Mouse (Mus musculus): ENCODE results near the gene Rps26. TPM values are rescaled to one million over a fixed set of nuclear protein-coding genes. Genes with fewer than 3 reads are reported as not detected.

The Rps26 gene
- total RNA-seq, 2 experiments from 2014 or later: 564 to 729 TPM

Small RNA genes within 50 kb of the gene (microRNA-seq; reads per million reads assigned to microRNA genes)
- gene Mir6917 (ENCODE audit: borderline number of aligned reads in 2 of 2): 0 reads per million in 2 experiments

Other genes with a start within 250 kb of the Rps26 start
- 10 to 100 TPM; 61.7 to 61.8 TPM for gene Ankrd52, start 249.6 kb downstream of the Rps26 start, total RNA-seq (2021)
- under 1 TPM in 1 of 2 experiments, not detected in 1; 0.16 TPM for gene Slc39a5, start 225.5 kb downstream of the Rps26 start, total RNA-seq (2021)
- 10 to 100 TPM; 74.3 to 75.2 TPM for gene Nabp2, start 215.3 kb downstream of the Rps26 start, total RNA-seq (2021)
- gene Rnf41, start 215.1 kb downstream of the Rps26 start, total RNA-seq (2021): 10 to 100 TPM; 40.0 to 42.2 TPM
- 100 to 1,000 TPM; 113 to 116 TPM for gene Smarcc2, start 167.5 kb downstream of the Rps26 start, total RNA-seq (2021)
- 100 to 1,000 TPM; 816 to 933 TPM for gene Myl6, start 132.6 kb downstream of the Rps26 start, total RNA-seq (2021)
- gene Myl6b, start 128.1 kb downstream of the Rps26 start, total RNA-seq (2021): 10 to 100 TPM in 1 of 2 experiments, 1 to 10 TPM in 1; 5.3 to 11.6 TPM
- 10 to 100 TPM; 23.6 to 39.0 TPM for gene Esyt1, start 100.9 kb downstream of the Rps26 start, total RNA-seq (2021)
- 10 to 100 TPM; 14.5 TPM for gene Zc3h10, start 79.0 kb downstream of the Rps26 start, total RNA-seq (2021)
- 1,000 to 10,000 TPM; 2,692 to 2,714 TPM for gene Rpl41, start 77.4 kb downstream of the Rps26 start, total RNA-seq (2021)
- gene Pa2g4, start 60.8 kb downstream of the Rps26 start, total RNA-seq (2021): 10 to 100 TPM; 72.6 to 85.2 TPM
- gene Erbb3, start 37.1 kb downstream of the Rps26 start, total RNA-seq (2021): 1 to 10 TPM; 2.6 to 4.0 TPM
- 1 to 10 TPM; 2.3 TPM for gene Ikzf4, start 19.2 kb upstream of the Rps26 start, total RNA-seq (2021)
- gene Suox, start 47.3 kb upstream of the Rps26 start, total RNA-seq (2021): 10 to 100 TPM; 29.4 to 37.6 TPM
- gene Rab5b, start 69.5 kb upstream of the Rps26 start, total RNA-seq (2021): 100 to 1,000 TPM; 112 to 122 TPM
- 1 to 10 TPM in 1 of 2 experiments, under 1 TPM in 1; 0.42 to 1.1 TPM for gene Pmel, start 77.4 kb upstream of the Rps26 start, total RNA-seq (2021)
- 10 to 100 TPM; 12.8 to 13.1 TPM for gene Cdk2, start 78.3 kb upstream of the Rps26 start, total RNA-seq (2021)
- gene Dgka, start 118.1 kb upstream of the Rps26 start, total RNA-seq (2021): 10 to 100 TPM; 16.3 to 18.1 TPM
- 10 to 100 TPM; 21.6 to 23.8 TPM for gene Pym1, start 121.1 kb upstream of the Rps26 start, total RNA-seq (2021)
- 10 to 100 TPM; 33.1 to 41.7 TPM for gene Mmp19, start 164.2 kb upstream of the Rps26 start, total RNA-seq (2021)
- gene Dnajc14, start 177.3 kb upstream of the Rps26 start, total RNA-seq (2021): 10 to 100 TPM; 60.0 to 67.1 TPM
- gene Tmem198b, start 177.6 kb upstream of the Rps26 start, total RNA-seq (2021): 1 to 10 TPM; 6.7 to 7.6 TPM
- 10 to 100 TPM; 52.6 to 53.4 TPM for gene Sarnp, start 190.6 kb upstream of the Rps26 start, total RNA-seq (2021)
- gene Ormdl2, start 194.9 kb upstream of the Rps26 start, total RNA-seq (2021): 10 to 100 TPM; 45.2 to 52.3 TPM

All from adrenal gland, adult 18-20 months (tissue).